Mouse (Mus musculus): ENCODE measurements around the gene Celf2.
"Not testable (repeated sequence)": the region's sequence is repeated elsewhere in the genome, so short reads cannot be mapped to it uniquely, and the experiment has no call there.

The Celf2 gene

DNA sequence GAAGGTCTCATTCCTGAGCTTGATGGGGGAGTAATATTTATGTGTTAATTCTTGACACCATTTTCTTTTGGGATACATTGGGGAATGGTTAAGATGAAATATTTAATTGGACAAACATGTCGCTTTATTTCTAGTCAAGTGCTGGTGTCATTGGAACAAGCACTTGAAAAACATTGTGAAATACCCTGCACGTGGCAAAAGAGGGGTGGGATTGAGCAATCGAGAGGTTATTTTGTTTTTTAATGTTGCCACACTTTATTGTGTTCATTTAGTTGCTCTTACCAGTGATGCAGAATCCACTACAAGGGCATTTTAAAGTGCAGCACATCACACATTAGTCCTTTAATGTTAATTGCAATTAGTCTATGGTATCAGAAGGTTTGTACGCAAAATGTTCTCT lies 242.2 kb downstream of the Celf2 start:
- no peak for DNase-seq (ENCODE audit: low spot score in 2 of 2)

DNA sequence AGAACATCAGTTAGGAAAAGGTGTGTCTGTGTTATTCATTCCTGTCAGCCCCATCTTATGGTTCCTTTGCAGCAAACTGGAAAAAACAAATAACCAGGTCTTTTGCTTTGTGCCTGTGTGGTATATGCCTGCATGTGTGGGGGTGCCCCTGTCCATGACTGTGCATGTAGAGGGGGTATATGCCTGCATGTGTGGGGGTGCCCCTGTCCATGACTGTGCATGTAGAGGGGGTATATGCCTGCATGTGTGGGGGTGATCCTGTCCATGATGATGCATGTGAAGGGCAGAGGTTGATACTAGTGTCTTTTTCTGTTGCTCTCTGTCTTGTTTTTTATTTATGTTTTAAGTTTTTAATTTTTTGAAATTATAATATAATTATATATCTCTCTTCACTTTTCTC lies 246.7 kb downstream of the Celf2 start:
- not testable (repeated sequence) for DNase-seq (ENCODE audit: low spot score in 2 of 2)

DNA sequence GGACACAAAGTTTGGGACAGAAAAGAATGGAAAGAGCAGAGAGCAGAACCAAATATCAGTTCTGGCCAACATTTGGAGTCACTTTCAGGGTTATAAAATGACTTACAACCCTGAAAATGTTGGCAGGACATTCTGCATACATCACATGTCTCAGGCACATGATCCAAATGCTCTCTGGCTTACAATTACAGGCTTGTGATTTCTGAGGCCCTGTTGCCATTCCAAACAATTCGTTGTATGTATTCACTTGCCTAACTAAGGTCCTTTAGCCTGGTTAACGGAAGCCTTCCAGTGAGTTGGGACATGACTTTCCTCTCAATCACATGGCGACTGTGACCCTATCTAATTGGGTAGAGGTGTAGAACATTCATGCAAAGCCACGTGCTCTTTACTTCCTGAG lies 249.2 kb downstream of the Celf2 start:
- no peak for DNase-seq (ENCODE audit: low spot score in 2 of 2)

DNA sequence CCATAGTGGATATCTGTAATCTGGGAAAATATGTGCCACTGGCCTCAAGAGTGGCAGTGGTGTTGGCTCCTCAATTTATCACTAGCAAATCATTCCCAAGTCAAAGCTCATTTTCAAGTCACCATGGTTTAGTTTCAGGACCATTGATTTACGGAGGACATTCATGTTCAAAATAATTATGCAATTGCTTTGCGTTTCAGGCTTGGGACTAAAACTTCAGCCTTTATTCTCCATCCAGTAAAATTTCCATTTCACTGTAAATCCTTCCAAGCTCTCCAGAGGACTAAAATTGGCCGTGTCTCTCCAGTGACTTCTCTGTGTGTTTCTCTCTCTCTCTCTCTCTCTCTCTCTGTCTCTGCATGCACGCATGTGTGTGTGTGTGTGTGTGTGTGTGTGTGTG lies 249.7 kb downstream of the Celf2 start:
- DNase-seq (ENCODE audit: low spot score in 2 of 2) = no peak

DNA sequence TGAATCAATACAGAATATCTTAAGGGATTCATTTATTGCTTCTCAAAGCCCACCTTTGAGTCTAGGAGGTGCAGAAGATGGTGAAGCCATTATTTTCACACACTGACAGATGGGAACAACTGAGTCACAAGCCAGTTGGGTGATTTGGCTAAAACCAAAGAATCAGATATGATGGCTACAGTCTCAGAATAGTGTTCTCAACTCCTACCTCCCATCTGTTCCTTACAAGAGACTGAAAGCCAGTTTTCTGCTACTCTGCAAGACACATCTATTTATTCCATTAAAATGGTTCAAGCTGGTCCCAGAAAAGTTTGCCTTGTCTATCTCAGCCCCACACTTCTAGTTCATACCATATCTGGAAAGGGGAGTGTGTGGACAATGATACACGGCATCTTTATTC lies 253.3 kb downstream of the Celf2 start:
- DNase-seq (ENCODE audit: low spot score in 2 of 2) = no peak

DNA sequence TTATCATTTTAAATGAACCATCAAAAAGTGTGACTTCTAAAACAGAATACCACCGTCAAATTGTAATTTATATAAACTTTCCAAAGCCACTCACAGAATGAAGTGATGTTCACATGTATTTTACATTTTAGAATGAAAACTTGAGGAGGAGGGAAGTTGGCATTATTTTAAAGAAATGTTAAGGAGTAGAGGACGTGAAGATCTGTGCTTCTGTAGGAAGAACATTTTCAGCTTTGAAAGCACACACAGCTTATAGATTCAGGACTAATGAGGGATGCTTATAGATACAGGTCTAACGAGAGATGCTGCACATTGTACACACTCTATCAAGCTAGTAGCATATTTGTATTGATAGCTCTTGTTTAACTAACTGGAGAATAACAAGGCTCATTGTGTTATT lies 254.0 kb downstream of the Celf2 start:
- no peak for DNase-seq (ENCODE audit: low spot score in 2 of 2)

DNA sequence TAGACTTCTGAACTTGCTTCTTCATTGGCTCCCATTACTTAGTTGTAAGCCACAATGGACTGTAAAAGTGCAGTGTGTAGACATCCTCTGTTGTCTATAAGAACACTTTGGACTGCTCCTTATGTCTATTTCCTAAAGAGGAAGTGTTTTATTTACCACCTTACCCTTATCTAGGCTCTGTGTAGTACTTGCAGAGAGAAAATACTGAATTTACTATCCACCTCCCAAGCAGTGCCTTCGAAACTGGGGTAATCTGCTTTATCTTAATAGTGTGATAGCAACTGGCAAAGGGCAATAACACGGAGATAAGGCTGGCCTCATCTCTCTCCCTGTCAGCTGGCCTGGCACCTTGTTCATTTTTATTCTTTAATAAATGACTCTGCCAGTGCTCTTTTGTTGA lies 259.0 kb downstream of the Celf2 start:
- no peak for DNase-seq (ENCODE audit: low spot score in 2 of 2)

DNA sequence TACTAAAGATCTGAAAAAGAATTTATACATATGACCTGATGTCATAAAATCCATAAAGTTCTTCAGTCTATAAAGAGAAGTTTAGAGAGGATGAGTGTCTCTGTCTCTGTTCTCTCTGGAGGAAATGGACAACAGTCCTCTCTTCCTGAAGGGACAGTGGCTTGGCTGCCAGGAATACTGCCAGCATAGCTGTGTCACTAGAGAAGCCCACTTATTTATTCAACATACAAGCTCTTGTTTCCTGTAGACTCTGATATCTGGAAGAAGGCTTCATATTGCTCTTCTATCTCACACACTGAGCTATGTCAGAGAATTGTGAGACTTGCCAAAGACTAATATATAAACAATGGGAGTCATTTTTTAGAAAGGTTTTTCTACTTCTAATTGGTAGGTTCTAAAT lies 260.4 kb downstream of the Celf2 start:
- DNase-seq (ENCODE audit: low spot score in 2 of 2) = no peak

DNA sequence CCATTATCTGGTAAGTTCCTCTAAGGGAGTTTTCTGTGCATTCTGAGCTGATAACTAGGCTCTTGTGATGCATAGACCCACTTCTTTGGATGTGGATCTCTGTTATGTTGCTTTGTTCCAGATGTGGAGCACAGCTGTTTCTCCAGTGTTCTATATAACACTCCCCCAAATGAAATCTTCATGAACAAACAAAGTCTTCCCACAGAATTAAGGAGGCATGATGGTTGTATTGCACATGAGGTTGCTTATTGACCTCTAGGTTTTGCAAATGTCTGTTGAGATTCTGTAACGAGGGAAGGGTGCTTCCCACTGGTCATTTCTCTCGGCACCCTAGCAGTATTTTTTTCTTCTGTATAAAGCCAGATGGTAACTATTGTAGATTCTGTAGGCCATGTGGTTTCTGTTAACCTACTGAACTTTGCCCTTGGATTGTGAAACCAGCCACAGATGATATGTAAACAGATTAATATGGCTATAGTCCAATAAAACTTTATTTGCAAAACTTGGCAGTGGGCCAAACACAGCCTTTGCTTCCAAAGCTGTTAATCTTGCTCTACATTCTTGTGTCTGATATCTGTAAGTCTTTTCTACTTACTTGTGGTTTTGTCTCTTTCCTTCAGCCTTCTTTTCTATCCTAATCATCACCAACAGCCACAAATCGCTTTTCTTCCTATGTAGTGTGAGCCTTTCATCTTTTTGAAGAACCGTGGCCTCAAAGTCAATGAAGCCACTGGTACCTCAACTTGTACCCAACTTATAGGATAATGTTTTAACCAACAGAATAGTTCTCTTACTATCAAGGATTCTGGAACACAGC lies 263.2 kb downstream of the Celf2 start:
- DNase-seq (ENCODE audit: low spot score in 2 of 2) = no peak

DNA sequence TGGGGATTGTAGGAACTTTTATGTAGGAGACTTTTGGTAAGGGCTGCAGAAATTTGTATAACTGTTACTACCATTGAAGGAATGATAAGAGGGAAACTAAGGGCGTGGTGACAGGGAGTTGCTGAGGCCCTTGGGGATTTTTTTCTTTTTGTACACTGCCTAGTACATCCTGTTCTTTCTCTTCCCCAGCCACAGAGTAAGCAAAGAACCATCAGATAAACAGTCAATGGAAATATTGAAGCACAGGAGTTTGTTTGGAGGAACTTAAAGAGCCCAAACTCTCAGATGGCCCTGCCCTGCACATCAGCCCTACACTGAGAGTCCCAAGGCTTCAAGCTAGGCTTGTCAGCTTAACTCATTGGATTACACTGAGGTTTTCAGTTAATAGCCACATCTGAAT lies 267.2 kb downstream of the Celf2 start:
- DNase-seq (ENCODE audit: low spot score in 2 of 2) = no peak

DNA sequence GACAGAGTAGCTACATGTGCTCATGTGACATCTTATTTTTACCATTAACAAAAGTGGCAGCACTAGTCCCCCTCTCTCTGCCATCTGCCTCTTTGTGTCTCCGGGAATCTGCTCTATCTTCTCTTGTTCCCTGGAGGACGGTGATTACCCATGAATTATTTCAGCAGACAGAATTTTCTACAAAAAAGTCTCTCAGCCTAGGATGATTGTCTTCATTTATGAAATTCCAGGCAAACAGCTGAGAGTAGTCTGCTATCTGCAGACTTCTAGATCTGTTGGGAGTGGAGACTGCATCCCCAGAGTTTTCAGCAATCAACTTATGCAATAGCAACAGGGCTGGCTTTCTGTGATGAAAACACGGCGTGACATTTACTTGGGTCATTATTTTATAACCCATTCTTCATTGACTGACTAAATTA lies 267.8 kb downstream of the Celf2 start:
- no peak for DNase-seq (ENCODE audit: low spot score in 2 of 2)

DNA sequence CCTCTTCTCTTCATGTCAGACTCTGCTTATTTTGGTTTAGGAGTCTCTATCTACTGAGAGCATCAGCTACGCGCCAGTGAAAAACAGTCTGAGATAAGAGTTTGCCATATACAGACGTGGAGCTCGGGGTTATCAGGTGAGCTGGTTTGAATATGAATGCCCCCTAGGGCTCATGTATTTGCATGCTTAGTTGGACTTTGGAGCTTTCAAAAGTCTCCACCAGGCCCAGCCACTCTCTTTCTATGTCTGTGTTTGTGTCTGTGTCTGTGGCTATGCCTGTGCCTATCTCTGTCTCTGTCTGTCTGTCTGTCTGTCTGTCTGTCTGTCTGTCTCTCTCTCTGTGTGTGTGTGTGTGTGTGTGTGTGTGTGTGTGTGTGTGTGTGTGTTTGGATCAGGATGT lies 272.1 kb downstream of the Celf2 start:
- no peak for DNase-seq (ENCODE audit: low spot score in 2 of 2)

DNA sequence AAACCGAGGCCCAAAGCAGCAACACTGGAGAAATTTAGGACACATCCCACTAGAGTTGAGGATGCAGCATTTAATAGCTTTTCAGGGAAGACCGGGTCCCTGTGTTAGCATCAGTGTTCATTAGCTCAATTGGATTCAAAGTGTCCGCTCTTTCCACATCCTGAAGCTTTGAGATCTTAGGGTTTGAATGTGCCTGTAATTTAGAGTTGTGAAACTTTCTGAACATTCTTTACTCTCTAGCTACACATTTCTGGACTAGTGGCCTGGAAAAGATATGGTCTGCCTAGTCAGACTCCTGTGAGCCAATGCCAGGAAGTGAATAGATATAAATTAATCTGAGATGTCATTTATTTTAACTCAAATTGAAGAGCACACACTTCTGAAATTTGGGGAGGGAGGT lies 272.9 kb downstream of the Celf2 start:
- no peak for DNase-seq (ENCODE audit: low spot score in 2 of 2)

DNA sequence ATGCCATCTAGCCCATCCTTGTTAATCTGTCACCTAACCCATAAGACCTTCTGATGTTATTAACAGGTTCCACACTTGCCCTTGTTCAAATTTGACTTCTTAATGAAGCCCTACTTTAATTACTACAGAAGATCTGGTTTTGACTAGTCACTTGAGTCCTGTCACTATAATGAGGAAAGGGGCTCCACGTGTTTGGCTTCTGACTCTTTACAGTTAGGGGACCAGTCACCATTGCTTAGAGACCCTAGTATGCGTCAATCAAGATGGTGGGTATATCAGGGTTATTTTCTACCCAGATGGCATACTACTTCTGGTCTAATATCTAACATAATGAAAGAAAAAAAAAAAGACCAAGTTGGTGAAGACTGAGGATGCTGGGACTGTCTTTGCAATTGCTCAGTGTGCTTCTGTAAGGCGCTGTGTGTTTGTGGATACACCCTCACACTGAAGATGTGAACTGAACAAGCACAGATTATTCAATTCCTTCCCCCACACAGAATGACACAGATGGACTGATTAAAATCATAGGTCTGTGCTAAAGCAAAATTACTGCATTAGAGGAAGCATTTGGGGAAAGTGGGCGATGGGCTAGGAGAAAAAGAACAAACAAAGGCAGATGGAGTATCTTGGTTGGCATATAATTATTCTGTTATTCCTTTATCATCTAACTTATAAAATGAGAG lies 274.2 kb downstream of the Celf2 start:
- DNase-seq (ENCODE audit: low spot score in 2 of 2) = no peak

DNA sequence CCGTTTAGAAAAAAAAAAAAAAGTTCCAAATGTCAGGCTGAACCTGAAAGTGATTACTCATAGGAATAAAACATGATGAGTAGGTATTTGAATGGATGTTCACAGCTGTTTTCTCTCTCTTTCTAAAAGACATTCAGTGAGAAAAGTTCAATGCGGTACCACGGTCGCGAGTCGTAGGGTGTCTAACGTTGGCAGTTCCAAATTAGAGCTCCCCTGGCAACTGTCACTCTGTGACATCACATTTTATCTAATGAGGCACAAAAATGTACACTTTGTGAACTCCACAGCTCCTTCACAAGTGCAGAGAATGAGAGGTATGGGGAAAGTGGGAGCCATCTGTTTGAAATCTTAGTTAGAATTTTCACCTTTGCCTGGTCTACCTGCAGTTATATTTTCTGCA lies 274.8 kb downstream of the Celf2 start:
- DNase-seq (ENCODE audit: low spot score in 2 of 2) = no peak

DNA sequence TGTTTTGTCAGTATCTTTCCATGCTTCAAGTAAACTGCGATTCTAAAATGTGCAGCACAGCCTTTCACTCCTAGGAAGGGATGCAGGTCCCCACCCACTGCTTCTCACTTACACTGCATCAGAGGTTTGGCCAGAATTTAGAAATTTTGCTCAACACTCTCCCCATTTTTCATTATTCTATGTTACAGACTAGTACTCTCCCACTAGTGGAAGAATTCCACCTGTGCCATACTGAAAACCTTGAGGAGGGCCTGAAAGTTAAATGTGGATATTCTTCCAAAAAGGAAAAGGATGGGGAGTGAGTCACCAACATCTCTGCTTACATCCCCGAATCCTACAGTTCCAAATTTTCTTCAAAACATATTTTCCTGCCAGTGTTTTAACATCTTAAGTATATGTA lies 276.0 kb downstream of the Celf2 start:
- no peak for DNase-seq (ENCODE audit: low spot score in 2 of 2)

DNA sequence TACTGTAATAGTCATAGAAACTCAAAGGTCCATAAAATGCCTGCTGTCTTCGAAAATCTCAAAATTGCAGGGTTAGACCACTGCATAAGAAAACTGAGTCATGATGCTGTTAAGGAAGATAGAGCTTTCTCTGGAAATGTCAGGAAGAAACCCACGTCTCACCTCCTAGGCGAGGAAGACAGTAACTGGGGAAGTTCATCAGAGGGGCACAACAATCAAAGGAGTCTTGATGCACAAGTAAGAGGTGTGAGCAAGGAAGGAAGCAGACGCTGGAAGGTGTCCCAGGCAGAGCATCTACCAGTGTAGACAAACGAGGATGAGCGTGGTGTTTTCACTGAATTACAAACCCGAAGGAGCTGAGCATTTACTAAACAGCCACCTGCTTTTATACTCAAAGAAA lies 282.6 kb downstream of the Celf2 start:
- DNase-seq (ENCODE audit: low spot score in 2 of 2) = no peak

DNA sequence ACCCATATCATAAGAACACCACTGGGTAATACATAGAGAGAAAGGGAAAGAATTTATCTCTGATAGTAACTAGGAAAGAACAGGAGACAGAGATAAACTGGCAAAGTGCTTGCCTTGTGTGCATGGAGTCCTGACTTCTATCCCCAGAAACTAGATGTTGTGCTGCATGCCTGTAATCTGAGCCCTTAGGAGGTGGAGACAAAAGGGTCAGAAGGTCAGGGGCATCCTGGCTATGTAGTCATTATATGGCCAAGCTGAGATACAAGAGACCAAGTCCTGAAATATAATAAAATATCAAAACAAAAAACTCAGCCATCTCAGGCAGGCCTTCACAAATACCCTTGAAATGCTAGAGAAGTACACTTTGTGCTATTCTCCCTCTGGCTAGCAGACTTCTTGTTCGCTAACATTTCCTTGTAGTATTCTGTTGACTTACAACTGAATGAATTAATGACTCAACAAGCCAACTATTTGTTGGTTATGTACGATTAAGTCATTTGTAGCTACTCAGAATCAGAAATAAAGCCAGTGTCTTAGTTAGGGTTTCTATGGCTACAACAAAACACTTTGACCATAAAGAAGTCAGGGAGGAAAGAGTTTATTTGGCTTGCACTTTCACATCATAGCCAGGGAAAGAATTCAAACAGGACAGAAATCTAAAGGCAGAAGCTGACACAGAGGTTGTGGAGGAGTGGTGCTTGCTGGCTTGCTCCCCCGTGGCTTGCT lies 284.9 kb downstream of the Celf2 start:
- DNase-seq (ENCODE audit: low spot score in 2 of 2) = no peak

DNA sequence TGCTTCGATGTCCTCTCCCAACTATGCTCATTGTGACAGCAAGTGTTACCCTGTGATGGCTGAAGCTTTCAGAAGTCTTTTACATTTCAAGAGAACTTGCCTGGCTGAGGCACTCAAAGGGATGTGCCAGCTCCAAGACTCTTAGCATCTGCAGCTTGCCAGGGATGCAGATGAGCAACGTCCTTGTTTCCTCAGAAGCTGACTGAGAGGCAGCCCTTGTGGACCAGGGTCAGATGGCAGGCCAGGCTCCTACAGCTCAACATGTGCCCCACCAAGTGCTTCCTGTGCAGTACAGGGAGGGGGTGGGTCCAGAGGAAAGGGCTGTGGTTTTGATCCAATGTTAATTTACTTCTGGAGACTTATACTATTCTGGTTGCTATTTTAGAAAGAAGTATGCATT lies 285.8 kb downstream of the Celf2 start:
- no peak for DNase-seq (ENCODE audit: low spot score in 2 of 2)

DNA sequence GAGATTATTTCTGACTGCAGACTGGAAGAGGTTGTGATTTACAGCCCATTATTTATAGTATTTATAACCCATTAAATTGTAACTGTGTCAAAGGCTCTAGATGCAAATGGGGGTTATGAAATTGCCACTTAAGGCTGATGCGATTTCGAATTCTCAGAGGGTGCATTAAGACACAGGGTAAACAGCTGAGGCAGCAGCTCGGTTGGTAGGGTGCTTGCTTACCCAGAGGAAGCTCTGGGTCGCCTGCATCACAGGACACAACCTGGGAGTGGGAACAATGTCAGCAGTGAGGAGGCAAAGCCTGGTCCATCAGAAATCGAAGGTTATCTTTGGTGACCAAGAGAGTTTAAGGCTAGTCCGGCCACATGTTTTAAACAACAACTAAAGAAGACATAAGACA lies 286.5 kb downstream of the Celf2 start:
- no peak for DNase-seq (ENCODE audit: low spot score in 2 of 2)

DNA sequence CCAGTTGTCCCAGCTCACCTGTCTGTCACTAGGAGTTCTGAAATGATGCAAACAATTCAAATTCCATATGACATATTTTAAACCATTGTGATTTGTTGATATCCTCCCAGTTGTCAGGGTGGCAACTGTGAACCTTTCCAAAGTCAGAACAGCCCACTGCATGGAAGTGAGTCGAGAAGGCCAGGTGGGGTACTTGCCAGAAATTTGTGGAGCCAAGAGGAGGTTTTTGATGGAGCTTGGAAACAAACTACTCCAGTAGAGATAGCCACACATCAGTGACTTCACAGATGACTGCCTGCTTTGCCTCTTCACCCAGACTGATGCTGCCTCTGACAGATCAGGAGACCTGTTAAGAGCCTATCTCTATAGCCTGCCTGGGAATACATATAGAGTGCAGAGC lies 287.5 kb downstream of the Celf2 start:
- DNase-seq (ENCODE audit: low spot score in 2 of 2) = no peak

DNA sequence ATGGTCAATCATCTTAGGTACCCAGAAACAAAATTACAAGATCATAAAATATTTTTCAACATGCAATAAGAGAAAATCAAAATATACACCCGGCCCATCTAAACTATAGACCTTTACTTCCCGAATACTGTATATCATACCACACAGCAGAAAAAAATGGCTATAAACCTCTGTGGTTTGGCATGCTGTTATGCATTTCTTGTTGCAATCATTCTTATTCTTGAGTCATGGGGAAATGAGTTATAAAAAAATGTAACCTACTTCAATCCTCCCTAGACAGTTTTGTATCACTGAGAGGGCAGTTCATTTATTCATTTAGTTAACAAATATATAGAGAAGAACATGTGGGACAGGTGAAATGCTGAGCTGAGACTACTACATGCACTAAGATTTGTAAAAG lies 291.3 kb downstream of the Celf2 start:
- DNase-seq (ENCODE audit: low spot score in 2 of 2) = no peak
